Mouse (Mus musculus): ENCODE data around the gene Fgd2. TPM values are rescaled to one million over a fixed set of nuclear protein-coding genes. Genes with fewer than 3 reads are reported as not detected.
"Not testable (repeated sequence)": the region's sequence is repeated elsewhere in the genome, so short reads cannot be mapped to it uniquely, and the experiment has no call there.

Gene Fgd2
- total RNA-seq, 2 experiments from 2014 or later = 0.79 to 1.2 TPM

DNA sequence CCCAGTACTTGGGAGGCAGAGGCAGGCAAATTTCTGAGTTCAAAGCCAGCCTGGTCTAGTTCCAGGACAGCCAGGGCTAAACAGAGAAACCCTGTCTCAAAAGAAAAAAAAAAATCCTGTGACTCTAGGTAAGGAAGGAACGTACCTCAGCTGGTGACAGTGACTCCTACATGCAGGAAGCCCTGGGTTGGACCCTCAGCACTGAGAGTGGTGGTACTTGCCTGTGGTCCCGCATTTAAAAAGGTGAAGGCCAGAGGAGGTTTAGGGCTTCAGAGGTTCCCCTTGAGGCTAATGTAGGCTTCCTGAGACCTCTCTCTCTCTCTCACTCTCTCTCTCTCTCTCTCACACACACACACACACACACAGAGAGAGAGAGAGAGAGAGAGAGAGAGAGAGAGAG is 34.0 kb downstream of the Fgd2 start:
- not testable (repeated sequence) for DNase-seq
- intact Hi-C loops (cut with DNase I) = loop anchor here (5.0 kb wide), 1 partner anchor 63 kb away; no protein-coding TSS in a partner anchor

DNA sequence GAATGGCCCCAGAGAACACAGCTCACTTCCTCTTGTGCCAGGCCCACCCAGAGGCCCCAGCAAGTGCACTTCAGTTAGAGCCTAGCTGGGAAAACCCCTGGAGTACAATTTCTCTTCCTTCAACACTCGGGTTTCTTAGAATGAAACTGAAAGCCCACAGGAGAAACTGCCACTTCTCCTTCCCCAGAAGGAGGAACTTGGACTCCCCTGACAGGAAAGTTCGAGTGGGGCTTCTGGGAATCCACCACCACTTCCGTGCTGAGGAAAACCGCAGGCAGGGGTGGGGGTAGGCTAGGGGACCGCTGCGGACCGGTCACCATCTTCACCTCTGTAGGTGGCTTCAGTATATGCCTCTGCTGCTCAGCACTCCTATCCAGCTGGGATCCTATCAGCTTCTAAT is 34.7 kb downstream of the Fgd2 start:
- no peak for DNase-seq
- intact Hi-C loops (cut with DNase I) = loop anchor here (5.0 kb wide), 1 partner anchor 62 kb away; no protein-coding TSS in a partner anchor

DNA sequence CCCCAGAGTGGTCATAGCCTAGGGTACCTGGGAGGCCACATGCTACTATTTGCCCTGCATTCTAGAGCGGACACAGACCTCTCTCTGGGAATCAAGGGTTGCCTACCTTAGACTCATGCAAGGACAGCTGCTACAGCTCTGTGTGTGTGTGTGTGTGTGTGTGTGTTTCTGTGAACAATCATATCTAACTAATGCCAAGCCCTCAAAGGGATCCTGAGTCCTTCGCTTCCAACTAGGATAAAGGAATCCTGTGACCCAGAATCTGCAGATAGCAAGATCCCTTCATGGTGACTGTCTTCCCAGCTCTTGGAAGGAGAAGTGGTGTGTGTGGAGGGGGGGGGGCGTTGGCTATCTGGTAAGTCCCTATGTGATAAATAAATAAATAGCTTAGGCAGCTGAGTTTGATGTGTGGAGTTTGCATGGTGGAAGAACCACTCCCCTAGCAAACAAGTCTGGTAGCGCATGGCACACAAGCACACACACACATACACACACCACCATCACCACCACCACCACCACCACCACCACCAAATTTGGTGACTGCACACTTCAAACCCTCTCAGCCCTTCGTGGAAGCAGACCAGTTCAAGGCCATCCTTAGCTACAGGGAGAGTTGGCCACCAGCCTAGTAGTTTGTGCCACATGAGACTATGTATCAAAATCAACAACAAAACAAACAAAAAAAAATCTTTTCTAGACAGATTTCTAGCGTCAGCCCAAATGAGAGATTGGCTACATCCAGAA is 35.5 kb downstream of the Fgd2 start:
- intact Hi-C loops (cut with DNase I) = loop anchor here (5.0 kb wide), 1 partner anchor 61 kb away; no protein-coding TSS in a partner anchor
- no peak for DNase-seq

DNA sequence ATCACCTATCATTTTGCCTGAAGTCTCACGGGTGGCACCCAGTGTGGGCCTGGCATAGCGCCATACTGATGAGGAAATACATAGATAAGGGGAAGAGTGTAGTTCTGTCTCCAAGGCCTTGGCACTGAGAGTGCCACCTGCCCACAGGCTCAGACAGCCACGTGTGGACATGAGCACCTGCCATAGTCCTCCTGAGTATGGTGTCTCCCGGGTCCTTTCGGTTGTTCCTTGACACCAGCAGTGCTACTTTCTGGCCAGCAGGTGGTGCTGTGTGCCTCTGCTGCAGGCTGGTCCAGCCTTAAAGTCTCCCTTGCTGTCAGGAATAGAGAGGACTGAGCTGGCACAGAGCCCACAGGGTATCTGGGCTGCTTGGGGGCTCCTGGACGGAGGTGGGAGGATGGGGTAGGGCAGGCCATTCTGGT is 36.1 kb downstream of the Fgd2 start:
- intact Hi-C loops (cut with DNase I) = loop anchor here (1.0 to 5.0 kb wide), 3 partner anchors 60 to 116 kb away; no protein-coding TSS in a partner anchor

DNA sequence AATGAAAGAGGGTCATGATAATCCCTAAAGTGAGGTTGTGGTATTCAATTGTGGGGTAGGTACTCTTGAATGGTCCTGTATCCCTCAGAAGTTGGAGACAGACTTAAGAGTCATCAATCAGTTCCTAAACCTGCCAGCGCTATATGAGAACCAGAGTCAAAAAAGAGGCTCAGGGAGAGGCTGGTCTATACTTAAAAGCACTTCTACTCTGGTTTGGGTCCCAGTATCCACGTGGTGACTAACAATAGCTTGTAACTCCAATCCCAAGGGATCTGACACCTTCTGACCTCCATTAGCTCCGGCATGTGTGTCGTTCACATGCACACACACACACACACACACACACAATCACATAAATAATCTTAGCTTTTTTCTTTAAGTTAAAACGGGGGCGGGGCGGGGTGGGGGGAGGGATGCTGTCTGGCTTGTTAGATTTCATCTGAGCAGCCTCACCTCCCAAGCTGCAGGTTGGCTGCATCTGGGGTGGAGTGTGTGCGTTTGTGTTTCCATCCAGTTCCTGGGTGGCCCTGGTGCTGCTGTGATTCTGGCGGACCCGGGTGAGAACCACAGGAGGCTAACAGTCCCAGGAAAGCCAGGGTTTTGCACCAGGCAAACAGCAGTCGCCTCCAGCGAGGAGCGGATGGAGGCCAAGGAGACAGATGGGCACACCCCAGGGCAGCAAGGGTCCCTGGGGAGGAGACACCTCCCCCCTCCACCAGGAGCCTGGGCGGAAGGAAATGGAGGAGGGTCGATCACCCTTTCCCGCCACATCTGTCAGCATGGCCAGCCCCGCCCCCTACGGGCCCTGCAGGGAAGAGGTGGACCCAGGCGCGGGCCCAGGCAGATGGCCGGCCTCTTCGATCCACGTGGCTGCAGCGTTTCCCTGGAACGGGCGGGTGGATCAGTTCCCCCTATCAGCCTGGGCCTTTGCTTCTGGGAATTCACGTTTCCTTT is 37.0 kb downstream of the Fgd2 start:
- DNase-seq = peak; percentile 77 to 83
- intact Hi-C loops (cut with DNase I) = loop anchor here (1.0 to 5.0 kb wide), 3 partner anchors 60 to 116 kb away; no protein-coding TSS in a partner anchor

More for the DNA sequence above, 36.1 kb downstream of the Fgd2 start:
- peak; percentile 72 to 79 for DNase-seq

DNA sequence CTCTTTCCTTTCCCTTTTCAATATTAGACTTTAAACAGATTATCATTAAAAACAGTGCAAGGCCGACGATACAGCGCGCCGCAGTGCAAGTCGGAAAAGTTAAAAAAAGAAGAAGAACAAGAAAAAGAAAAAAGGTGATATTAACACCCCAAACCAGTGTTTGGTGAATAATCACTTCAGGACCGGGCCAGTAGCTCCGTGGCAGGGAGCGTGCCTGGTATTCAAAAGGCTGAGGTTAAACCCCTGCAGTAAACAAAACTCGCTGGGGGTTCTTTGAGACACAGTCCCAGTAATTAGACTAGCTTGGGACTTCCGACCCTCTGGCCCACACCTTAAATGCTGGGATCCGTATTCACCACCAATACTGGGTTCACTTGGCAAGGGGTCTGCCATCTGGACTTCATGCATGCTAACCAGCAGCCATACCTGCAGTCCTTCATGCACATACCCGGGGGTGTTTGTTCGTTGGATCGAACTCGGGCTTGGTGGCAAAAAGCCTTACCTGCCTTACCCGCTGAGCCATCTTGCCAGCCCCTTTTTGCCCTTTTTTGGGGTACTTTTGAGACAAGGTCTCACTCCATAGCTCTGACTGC is 37.8 kb downstream of the Fgd2 start:
- intact Hi-C loops (cut with DNase I) = loop anchor here (5.0 kb wide), 1 partner anchor 59 kb away; no protein-coding TSS in a partner anchor
- no peak for DNase-seq

DNA sequence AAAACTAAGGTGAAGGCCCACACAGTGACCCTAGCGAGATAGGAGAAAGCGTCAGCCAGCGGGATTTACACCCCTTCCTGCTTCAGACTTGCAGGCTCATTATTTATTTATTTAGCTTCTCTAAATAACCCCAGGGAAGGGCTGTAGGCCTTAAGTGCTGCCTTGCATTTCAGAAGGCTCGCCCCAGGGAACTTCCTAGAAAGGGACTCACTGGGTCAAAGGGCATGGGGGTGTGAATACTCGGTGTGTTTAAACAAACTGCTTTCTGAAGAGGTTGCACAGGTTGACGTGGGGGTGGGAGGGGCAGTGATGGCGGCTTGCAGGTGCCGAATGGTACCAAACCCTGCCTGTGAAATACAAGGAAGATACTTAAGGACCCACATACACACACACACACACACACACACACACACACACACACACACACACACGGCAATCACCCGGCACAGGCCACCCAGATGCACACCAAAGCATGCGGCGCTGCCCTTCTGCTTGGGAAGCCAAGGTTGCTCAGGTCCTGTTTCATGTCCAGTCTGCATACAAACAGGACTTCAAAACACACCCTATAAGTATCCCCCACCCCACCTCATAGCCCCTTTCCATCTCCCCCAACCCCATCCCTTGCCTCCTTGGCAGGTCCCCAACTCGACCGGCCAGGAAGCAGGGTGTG is 38.7 kb downstream of the Fgd2 start:
- intact Hi-C loops (cut with DNase I) = loop anchor here (5.0 kb wide), 1 partner anchor 58 kb away; no protein-coding TSS in a partner anchor
- DNase-seq = no peak

DNA sequence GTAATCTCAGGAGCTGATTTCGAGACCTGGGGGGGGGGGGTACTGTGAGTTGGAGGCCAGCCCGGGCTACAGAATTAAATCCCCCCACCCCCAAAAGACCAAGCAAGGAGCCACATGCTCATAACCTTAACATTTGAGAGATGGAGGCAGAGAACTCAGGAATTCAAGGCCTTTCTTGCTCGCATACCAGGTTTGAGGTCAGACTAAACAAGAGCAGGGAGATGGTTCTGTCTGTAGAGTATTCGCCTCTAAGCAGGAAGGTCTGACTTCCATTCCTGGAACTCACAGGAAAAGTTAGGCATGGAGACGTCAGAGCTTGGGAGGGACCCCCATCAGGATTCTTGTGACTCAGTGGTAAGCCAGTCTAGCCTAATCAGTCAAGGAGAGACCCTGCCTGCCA is 39.3 kb downstream of the Fgd2 start:
- intact Hi-C loops (cut with DNase I) = no loop called here
- no peak for DNase-seq

DNA sequence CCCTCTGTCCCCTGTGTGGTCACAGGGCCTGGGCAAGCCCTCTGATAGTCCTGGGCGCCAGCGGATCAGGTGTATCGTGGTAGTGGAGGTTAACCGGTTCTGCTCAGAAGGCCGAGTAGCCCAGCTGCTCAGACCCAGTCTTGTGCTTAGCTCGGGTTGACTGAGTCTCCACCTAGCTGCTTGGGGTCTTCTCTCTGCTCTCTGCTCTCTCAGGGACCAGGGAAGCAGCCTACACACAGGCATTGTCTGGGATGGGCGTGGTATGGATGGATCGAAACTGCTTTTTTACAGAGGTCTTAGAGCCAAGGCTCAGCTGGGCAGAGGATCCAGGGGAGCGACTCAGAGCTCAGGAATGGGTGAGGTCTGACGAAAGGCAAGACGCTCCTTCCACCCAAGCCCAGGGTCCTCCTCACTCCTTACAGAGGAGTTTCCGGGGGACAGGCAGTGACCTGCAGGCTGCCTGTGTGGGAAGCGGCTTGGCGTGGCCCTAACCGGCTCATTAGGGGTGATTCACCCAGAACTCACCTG is 41.1 kb downstream of the Fgd2 start:
- intact Hi-C loops (cut with DNase I) = no loop called here
- DNase-seq = no peak

DNA sequence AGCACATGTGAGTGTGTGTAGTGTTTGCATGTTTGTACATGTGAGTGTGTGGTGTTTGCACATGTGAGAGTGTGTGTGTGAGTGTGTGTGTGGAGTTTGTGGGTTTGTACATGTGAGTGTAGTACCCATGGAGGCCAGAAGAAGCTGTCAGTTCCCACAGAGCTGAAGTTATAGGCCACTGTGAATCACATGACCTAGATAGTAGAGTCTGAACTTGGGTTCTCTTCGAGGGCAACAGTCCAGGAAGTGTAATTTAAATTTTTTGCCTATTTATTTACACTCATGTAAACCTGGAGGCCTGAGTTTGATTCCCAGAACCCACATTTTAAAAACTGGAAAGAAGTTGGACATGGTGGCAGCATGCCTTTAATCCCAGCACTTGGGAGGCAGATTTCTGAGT is 42.5 kb downstream of the Fgd2 start:
- intact Hi-C loops (cut with DNase I) = no loop called here
- no peak for DNase-seq

DNA sequence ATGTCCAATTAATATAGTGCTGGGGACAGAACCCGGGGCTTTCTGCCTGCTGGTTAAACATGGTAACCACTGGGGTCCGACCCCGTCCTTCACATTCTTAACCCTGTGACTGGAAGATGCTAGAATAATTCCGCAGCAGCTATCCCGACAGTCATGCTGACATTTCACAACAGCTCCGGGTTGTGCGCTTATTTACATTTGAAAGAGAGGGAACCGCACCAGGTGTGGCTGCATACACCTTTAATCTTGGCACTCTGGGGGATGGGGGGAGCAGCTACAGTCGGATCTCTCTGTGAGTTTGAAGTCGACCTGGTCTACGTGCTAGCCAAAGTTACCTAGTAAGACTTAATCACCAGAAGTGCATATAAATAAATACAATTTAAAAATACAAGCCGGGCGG is 44.8 kb downstream of the Fgd2 start:
- intact Hi-C loops (cut with DNase I) = no loop called here

DNA sequence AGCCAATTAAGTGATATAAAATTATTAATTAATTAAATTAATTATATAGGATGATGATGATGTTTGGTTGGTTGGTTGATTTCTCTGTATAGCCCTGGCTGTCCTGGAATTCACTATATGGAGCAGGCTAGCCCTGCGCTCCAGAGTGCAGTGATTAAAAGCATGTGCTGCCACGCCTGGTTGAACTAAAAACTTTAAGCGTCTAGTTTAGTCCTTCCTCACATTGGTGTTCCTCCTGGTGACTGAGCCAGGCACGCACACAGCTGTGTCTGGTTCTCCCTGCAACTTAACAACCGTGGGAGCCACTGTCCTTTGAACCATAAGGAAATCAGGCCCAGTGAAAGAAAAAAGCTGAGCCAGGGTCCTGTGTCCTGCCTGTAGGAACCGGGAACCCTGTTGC is 45.4 kb downstream of the Fgd2 start:
- no peak for DNase-seq
- intact Hi-C loops (cut with DNase I) = no loop called here

More for the DNA sequence above, 44.8 kb downstream of the Fgd2 start:
- no peak for DNase-seq

DNA sequence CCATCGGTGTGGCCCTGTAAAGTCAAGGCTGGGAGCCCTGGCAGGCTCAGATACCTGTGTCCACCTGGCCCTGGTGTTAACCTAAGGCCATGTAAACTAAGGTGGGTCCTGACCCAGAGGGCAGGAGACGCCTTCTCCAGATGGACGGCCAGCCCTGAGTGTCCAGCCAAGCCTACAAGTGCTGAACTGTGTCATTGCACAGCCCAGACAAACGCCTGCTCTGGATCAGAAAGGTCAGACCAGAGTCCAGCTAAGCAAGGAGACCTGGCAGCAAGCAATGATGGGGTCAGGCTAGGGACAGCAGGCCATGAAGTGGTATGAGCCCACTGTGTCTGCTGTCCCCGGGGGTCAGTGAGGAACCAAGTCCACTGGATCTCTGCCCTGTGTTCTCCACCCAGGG is 46.7 kb downstream of the Fgd2 start:
- intact Hi-C loops (cut with DNase I) = no loop called here
- no peak for DNase-seq

DNA sequence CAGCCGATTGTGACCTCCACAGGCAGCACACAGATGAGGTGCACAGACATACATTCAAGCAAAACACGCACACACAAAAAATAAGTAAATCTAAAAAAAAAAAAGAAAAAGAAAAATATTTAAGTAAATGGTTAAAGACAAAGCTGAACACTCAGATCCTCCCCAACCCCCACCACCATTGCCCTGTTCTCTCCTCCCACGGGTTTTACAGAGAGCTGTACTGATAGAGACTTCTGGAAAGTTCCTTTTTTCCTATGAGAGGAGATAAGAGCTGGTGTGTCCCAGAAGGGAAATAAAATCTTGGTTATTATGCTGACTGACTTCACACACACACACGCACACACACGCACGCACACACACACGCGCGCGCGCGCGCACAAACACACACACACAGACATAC is 47.6 kb downstream of the Fgd2 start:
- DNase-seq = no peak
- intact Hi-C loops (cut with DNase I) = no loop called here

DNA sequence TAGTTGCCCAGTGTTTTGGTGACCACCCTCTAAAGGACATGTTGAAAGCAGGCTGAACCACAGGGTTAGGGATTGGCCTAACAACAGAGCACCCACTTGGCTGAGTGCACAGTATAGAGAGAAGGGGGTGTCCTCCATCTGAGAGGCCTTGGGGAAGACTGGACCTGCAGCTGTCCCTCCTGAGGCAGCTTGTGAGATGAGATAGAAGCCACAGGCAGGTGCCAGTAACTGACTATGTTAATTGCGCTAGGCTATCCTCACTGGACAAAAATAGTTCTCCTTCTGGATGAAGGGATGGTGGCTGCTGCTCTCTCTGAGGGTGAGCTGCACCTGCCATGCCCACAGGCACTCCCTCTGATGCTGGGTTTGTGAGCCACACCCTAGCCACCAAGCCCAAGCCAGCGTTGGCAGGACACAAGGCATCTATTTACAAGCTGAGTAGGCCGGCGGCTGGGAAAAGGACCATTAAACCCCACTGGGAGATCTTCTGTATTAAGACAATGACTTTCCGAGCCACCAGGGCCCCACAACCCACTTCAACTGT is 49.2 kb downstream of the Fgd2 start:
- DNase-seq = no peak
- intact Hi-C loops (cut with DNase I) = no loop called here

DNA sequence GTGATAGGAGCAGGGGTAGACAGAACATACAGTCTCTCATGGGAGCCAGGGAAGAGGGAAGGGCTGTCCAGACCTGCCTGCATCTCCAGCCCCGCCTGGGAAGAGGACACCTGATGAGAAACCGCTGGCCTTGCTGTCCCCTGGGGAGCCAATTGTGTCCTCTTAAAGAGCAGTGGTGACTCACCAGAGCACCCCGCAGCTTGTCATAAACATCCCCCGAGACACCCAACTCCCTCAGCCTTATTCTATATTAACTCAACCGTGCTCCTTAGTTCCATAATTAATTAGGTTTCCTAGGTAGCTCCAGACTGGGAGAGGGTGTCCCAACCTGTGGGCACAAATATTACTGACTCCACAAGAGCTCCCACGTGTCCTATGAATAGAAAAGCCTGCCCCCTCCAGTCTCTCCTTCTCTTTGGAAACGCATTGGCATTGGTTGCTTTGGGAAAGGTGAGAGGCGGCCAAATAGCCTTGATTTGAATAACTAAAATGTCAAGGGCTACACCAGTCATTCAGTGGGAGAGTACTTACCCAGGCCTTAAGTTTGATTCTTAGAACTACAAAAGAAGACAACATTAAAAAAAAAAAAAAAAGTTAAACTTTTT is 51.2 kb downstream of the Fgd2 start:
- intact Hi-C loops (cut with DNase I) = no loop called here
- no peak for DNase-seq

DNA sequence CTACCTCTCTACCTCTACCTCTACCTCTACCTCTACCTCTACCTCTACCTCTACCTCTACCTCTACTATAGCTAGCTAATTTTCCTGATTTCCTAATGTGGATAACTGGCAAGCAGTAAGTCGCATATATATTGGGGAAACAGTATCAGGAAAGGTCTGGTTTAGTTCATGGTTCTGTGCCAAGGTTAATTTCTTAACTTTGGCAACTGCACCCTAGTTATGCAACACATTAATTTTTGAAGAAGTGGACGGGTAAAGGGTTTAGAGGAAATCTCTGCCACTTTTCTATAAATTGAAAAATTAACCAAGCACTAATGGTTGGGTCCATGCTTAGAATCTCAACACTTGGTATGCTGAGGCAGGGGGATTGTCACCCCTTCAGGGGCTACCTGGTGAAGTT is 53.9 kb downstream of the Fgd2 start:
- intact Hi-C loops (cut with DNase I) = no loop called here
- no peak for DNase-seq

DNA sequence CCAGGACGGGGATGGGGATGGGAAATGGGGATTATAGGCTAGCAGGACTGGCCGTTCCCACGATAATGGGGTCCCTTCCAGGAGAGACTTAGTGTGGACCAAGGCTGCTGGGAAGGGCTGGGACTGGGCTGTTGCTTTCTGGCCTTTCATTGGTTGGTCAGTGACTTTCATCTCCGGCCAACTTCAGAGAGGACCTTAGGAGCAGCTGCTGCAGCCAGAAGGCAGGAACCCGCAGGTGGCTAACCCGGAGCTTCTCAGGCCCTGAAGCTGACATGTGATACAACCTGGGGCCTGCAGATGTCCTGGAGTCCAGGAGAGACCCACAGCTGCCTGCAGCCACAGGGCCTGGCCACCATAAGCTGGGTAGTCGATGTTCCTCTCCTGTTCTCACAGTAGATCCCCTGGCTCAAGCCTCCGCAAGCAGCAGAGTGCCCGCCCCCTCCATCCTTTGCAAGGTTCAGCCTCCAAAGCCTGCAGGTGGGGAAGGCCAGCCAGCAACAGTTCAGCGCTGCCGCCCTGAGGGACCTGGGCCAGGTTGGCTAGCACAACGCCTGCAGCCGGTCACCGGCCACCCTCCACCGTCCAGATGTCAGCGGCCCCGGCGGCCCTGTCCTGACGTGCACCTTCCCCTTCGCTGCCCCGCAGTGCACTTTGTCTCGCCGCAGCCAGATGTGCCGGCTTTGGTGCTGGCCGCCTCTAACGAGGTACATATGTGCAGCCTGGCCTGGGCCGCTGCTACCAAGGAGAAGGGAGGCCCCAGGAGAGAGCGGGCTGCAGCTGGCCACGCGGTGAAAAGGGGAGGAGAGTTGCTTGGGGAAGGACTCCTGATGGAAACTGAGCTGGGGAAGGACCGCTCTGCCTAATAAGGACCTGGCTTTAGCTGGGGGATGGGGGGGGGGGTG is 55.3 kb downstream of the Fgd2 start:
- intact Hi-C loops (cut with DNase I) = loop anchor here (5.0 kb wide), 1 partner anchor 41 kb away; no protein-coding TSS in a partner anchor

More for the DNA sequence above, 55.3 kb downstream of the Fgd2 start:
- DNase-seq = peak; percentile 45 to 66

Measured in gastrocnemius, postnatal 36 days (tissue).